Mouse (Mus musculus): ENCODE data around the gene Gria1. TPM values are rescaled to one million over a fixed set of nuclear protein-coding genes. Genes with fewer than 3 reads are reported as not detected.
A peak's percentile ranks its signal among the peaks of the same experiment; 100 is the strongest.

Gria1 gene
- polyA plus RNA-seq, 1 experiment from 2014 or later: 0.63 TPM

GRCm38 (mm10) chr11:57039306-57039705 is 28.1 kb downstream of the Gria1 start:
- H3K27ac ChIP-seq (replicated peaks): no peak overlapping the region
- no peaks in the 10 kb centered on the region for H3K9me3 ChIP-seq (ENCODE audit: control insufficient read depth, low read length)
- no peak overlapping the region for H3K4me2 ChIP-seq (replicated peaks; ENCODE audit: low read depth)
- H3K36me3 ChIP-seq (ENCODE audit: control insufficient read depth, insufficient read depth, low read length): no peaks in the 10 kb centered on the region
- no peaks in the 10 kb centered on the region for H3K27me3 ChIP-seq (ENCODE audit: control insufficient read depth, insufficient read depth, low read length)
- no peak for TF ChIP-seq EP300 (optimal IDR thresholded peaks at IDR 0.05)
- no peak for TF ChIP-seq CTCF (IDR thresholded peaks at IDR 0.05; ENCODE audit: low read depth)
- 0 out of 2 replicates have a peak, but pooled peaks have one; percentile 38 for ATAC-seq (ENCODE audit: low FRiP score, low TSS enrichment)
- WGBS: 75% methylated on average over 8 of the region's 8 CpGs
- DNase-seq (ENCODE audit: low spot score): no peak
- no peak overlapping the region for H3K4me3 ChIP-seq (ENCODE audit: low read depth, low read length)
- no peak overlapping the region for H3K9ac ChIP-seq (ENCODE audit: low read length)
- H3K4me1 ChIP-seq (replicated peaks; ENCODE audit: control insufficient read depth, insufficient read depth): no peaks in the 10 kb centered on the region

GRCm38 (mm10) chr11:57042057-57042456 is 30.9 kb downstream of the Gria1 start:
- H3K4me1 ChIP-seq (replicated peaks; ENCODE audit: control insufficient read depth, insufficient read depth): no peaks in the 10 kb centered on the region
- TF ChIP-seq CTCF (IDR thresholded peaks at IDR 0.05; ENCODE audit: low read depth) (no peak), EP300 (optimal IDR thresholded peaks at IDR 0.05) (no peak)
- DNase-seq (ENCODE audit: low spot score): no peak
- no peaks in the 10 kb centered on the region for H3K9me3 ChIP-seq (ENCODE audit: control insufficient read depth, low read length)
- H3K27me3 ChIP-seq (ENCODE audit: control insufficient read depth, insufficient read depth, low read length): no peaks in the 10 kb centered on the region
- no peak for ATAC-seq (ENCODE audit: low FRiP score, low TSS enrichment)
- no peak overlapping the region for H3K4me2 ChIP-seq (replicated peaks; ENCODE audit: low read depth)
- WGBS: 66% methylated on average over 3 of the region's 3 CpGs
- no peak overlapping the region for H3K27ac ChIP-seq (replicated peaks)
- no peaks in the 10 kb centered on the region for H3K36me3 ChIP-seq (ENCODE audit: control insufficient read depth, insufficient read depth, low read length)
- H3K9ac ChIP-seq (ENCODE audit: low read length): no peak overlapping the region
- no peak overlapping the region for H3K4me3 ChIP-seq (ENCODE audit: low read depth, low read length)

DNA sequence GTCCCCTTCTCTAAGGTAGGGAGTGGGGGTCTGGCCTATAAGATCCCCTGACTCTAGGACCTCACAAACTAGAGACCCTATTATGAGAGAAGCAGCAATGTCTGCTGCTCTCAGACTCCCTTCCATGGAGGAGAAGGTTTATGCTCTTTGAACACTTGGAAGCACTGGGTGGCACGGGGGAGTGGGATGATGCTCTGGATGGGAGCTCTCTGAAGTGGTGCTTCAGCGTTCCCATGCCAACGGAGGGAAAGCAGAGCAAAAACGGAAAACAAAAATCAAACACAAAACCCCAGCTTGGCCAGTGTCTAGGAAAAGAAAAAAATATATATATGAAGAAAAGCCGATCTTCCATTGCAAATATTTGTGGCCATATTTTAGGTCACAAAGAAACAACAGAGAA is 33.0 kb downstream of the Gria1 start:
- no peaks in the 10 kb centered on the region for H3K36me3 ChIP-seq (ENCODE audit: control insufficient read depth, insufficient read depth, low read length)

DNA sequence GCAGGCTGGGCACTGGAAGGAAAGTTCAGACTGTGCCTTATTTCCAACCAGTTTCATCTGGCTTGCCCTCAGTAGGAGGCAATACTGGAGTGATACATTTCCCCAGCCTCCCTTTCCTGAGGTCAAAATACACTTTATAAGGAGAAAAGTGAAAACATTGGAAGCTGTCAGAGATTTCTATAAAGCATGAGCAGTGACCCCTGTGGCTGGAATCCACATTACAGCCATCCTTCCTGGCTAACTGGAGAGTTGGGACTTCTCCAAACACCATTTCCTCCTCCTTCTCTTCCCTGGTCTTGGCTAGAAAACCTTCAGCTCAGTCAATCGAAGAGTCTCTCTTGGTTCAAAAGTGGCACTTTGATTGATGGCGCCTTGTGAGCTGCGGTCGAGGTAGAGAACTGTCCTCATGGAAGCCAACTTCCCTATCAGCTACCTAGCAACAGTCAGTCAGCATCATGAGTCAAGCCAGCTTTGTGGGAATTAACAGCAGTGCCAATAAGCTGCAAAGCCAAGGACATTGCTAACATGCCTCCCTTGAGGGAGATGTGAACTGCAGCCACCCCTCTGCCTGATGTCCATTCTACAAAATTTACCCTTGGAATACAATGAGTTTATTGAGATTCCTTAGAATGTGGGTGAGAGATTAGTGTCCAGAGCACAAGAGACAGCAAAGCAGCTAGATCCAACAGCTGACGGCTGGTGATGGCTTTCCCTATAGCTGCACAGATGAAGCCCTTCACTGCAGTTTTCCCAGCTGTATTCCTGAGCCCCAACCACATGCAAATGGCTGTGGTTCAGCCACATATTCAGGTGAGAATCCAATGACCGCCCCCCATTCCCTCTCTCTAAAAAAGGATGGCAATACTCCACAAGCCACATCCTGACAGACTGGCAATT is 40.7 kb downstream of the Gria1 start:
- H3K36me3 ChIP-seq (ENCODE audit: control insufficient read depth, insufficient read depth, low read length): no peaks in the 10 kb centered on the region
- peak; percentile 40; the same call in 1 of the 2 replicates for ATAC-seq (ENCODE audit: low FRiP score, low TSS enrichment)
- H3K4me2 ChIP-seq (replicated peaks; ENCODE audit: low read depth): no peak overlapping the region
- no peak overlapping the region for H3K9ac ChIP-seq (ENCODE audit: low read length)
- H3K4me1 ChIP-seq (replicated peaks; ENCODE audit: control insufficient read depth, insufficient read depth): no peaks in the 10 kb centered on the region
- H3K4me3 ChIP-seq (ENCODE audit: low read depth, low read length): no peak overlapping the region
- DNase-seq (ENCODE audit: low spot score): peak; percentile 15
- no peak overlapping the region for H3K27ac ChIP-seq (replicated peaks)
- H3K9me3 ChIP-seq (ENCODE audit: control insufficient read depth, low read length): no peaks in the 10 kb centered on the region
- no peaks in the 10 kb centered on the region for H3K27me3 ChIP-seq (ENCODE audit: control insufficient read depth, insufficient read depth, low read length)
- 57% methylated on average over 6 of the region's 6 CpGs for WGBS
- peak; percentile 49 for TF ChIP-seq CTCF (IDR thresholded peaks at IDR 0.05; ENCODE audit: low read depth)
- no peak for TF ChIP-seq EP300 (optimal IDR thresholded peaks at IDR 0.05)

More for the DNA sequence above, 33.0 kb downstream of the Gria1 start:
- TF ChIP-seq CTCF (IDR thresholded peaks at IDR 0.05; ENCODE audit: low read depth) (no peak), EP300 (optimal IDR thresholded peaks at IDR 0.05) (no peak)
- Histone ChIP-seq H3K9me3 (ENCODE audit: control insufficient read depth, low read length) (no peaks in the 10 kb centered on the region), H3K9ac (ENCODE audit: low read length) (no peak overlapping the region), H3K4me2 (replicated peaks; ENCODE audit: low read depth) (no peak overlapping the region), H3K4me3 (ENCODE audit: low read depth, low read length) (no peak overlapping the region), H3K27ac (replicated peaks) (no peak overlapping the region), H3K4me1 (replicated peaks; ENCODE audit: control insufficient read depth, insufficient read depth) (no peaks in the 10 kb centered on the region), H3K27me3 (ENCODE audit: control insufficient read depth, insufficient read depth, low read length) (no peaks in the 10 kb centered on the region)
- DNase-seq (ENCODE audit: low spot score) (no peak), ATAC-seq (ENCODE audit: low FRiP score, low TSS enrichment) (no peak)
- 72% methylated on average over 5 of the region's 5 CpGs for WGBS

GRCm38 (mm10) chr11:57062441-57062840 is 51.3 kb downstream of the Gria1 start:
- H3K9me3 ChIP-seq (ENCODE audit: control insufficient read depth, low read length): no peaks in the 10 kb centered on the region
- no peaks in the 10 kb centered on the region for H3K36me3 ChIP-seq (ENCODE audit: control insufficient read depth, insufficient read depth, low read length)
- H3K4me3 ChIP-seq (ENCODE audit: low read depth, low read length): no peak overlapping the region
- no peak overlapping the region for H3K4me2 ChIP-seq (replicated peaks; ENCODE audit: low read depth)
- ATAC-seq (ENCODE audit: low FRiP score, low TSS enrichment) (no peak), DNase-seq (ENCODE audit: low spot score) (no peak)
- no peaks in the 10 kb centered on the region for H3K27me3 ChIP-seq (ENCODE audit: control insufficient read depth, insufficient read depth, low read length)
- WGBS: 81% methylated on average over 3 of the region's 3 CpGs
- H3K27ac ChIP-seq (replicated peaks): no peak overlapping the region
- no peaks in the 10 kb centered on the region for H3K4me1 ChIP-seq (replicated peaks; ENCODE audit: control insufficient read depth, insufficient read depth)
- TF ChIP-seq EP300 (optimal IDR thresholded peaks at IDR 0.05) (no peak), CTCF (IDR thresholded peaks at IDR 0.05; ENCODE audit: low read depth) (no peak)
- H3K9ac ChIP-seq (ENCODE audit: low read length): no peak overlapping the region

Measured in stomach, postnatal 0 days (tissue).